Mouse (Mus musculus) midbrain, embryonic 16.5 days (tissue): ENCODE results near the gene Cdc42bpg. TPM values are rescaled to one million over a fixed set of nuclear protein-coding genes. Genes with fewer than 3 reads are reported as not detected.
"Not testable (repeated sequence)": the region's sequence is repeated elsewhere in the genome, so short reads cannot be mapped to it uniquely, and the experiment has no call there.

Experiments
- ATAC-seq: fragments of 200-750 bp; cut with Nextera tagmentation; 2 replicates; pipeline ENCODE4 v1.8.0; 2017; ENCODE audit warnings: moderate TSS enrichment
- H3K27ac ChIP-seq: fragments of 300-500 bp; sonication (generic); 2 replicates; pipeline ENCODE4 v1.5.1; 2014; ENCODE audit warnings: mild to moderate bottlenecking, low read length, mixed read lengths
- H3K27me3 ChIP-seq: fragments of 300-500 bp; sonication (generic); 2 replicates; pipeline ENCODE4 v1.6.1; 2014; ENCODE audit warnings: low read depth, low read length, mixed read lengths; ENCODE audit not compliant: control insufficient read depth, insufficient read depth
- H3K36me3 ChIP-seq: fragments of 300-500 bp; sonication (generic); 2 replicates; pipeline ENCODE4 v1.6.1; 2014; ENCODE audit warnings: mild to moderate bottlenecking, low read length, moderate library complexity, mixed read lengths; ENCODE audit not compliant: control insufficient read depth, insufficient read depth
- H3K4me1 ChIP-seq: fragments of 300-500 bp; sonication (generic); 2 replicates; pipeline ENCODE4 v1.6.1; 2014; ENCODE audit warnings: mild to moderate bottlenecking, low read length, mixed read lengths; ENCODE audit not compliant: control insufficient read depth, insufficient read depth
- H3K4me2 ChIP-seq: fragments of 300-500 bp; sonication (generic); 2 replicates; pipeline ENCODE4 v1.6.1; 2014; ENCODE audit warnings: mild to moderate bottlenecking, low read length, mixed read lengths
- H3K4me3 ChIP-seq: fragments of 300-500 bp; sonication (generic); 2 replicates; pipeline ENCODE4 v1.5.1; 2014; ENCODE audit warnings: low read depth, mild to moderate bottlenecking, low read length, moderate library complexity, mixed read lengths
- H3K9ac ChIP-seq: fragments of 300-500 bp; sonication (generic); 2 replicates; pipeline ENCODE4 v1.6.1; 2014; ENCODE audit warnings: low read depth, low read length, mixed read lengths
- H3K9me3 ChIP-seq: fragments of 300-500 bp; sonication (generic); replicated peaks from 2 replicates; pipeline ENCODE4 v1.6.1; 2014; ENCODE audit warnings: mild to moderate bottlenecking, low read length, mixed read lengths; ENCODE audit not compliant: control insufficient read depth, poor library complexity, severe bottlenecking
- WGBS: fragments of 180-500 bp; shearing (Covaris S2); extraction: QIAGEN DNeasy Blood & Tissue Kit; methylation state at CpG from one replicate; pipeline ENCODE4 v1.1.7; 2014; 5-methylcytosine and 5-hydroxymethylcytosine counted together
- polyA plus RNA-seq: library from polyadenylated mRNA; unstranded; fragments of >200 nt; fragmentation: Nextera tagmentation; extraction: Ambion mirVana; gene quantifications from 2 replicates; pipeline ENCODE4 v1.2.1, GENCODE M21; 2015

Gene Cdc42bpg
- polyA plus RNA-seq, 1 experiment from 2014 or later = 0.34 TPM

- WGBS = 88% methylated on average over 5 of the region's 6 CpGs
- H3K4me1 ChIP-seq, H3K27me3 ChIP-seq, H3K4me2 ChIP-seq, ATAC-seq, H3K9ac ChIP-seq, H3K9me3 ChIP-seq, H3K4me3 ChIP-seq, H3K27ac ChIP-seq: not testable (repeated sequence)
- H3K36me3 ChIP-seq = peaks cover 22% of the 10 kb centered on the region
Observed at GRCm38 (mm10) chr19:6290720-6291116, 15.5 kb upstream of the Cdc42bpg start.

GRCm38 (mm10) chr19:6291117-6291781 lies 15.0 kb upstream of the Cdc42bpg start:
- Histone ChIP-seq H3K9ac (no peak overlapping the region), H3K4me1 (no peaks in the 10 kb centered on the region), H3K4me2 (no peak overlapping the region), H3K9me3 (no peaks in the 10 kb centered on the region), H3K4me3 (no peak overlapping the region), H3K27ac (no peak overlapping the region), H3K27me3 (no peaks in the 10 kb centered on the region), H3K36me3 (peaks cover 26% of the 10 kb centered on the region)
- no peak for ATAC-seq
- WGBS = 81% methylated on average over 10 of the region's 10 CpGs

- Histone ChIP-seq H3K4me1 (no peaks in the 10 kb centered on the region), H3K9ac (no peak overlapping the region), H3K27ac (no peak overlapping the region), H3K4me2 (no peak overlapping the region), H3K36me3 (peaks cover 33% of the 10 kb centered on the region), H3K4me3 (no peak overlapping the region), H3K9me3 (no peaks in the 10 kb centered on the region), H3K27me3 (no peaks in the 10 kb centered on the region)
- no peak for ATAC-seq
- WGBS = 95% methylated on average over 5 of the region's 5 CpGs
Observed at GRCm38 (mm10) chr19:6292262-6292661, 14.0 kb upstream of the Cdc42bpg start.

GRCm38 (mm10) chr19:6294301-6294700 lies 12.0 kb upstream of the Cdc42bpg start:
- peaks cover 44% of the 10 kb centered on the region for H3K36me3 ChIP-seq
- H3K9ac ChIP-seq = no peak overlapping the region
- no peak for ATAC-seq
- no peaks in the 10 kb centered on the region for H3K9me3 ChIP-seq
- H3K4me1 ChIP-seq = no peaks in the 10 kb centered on the region
- H3K27ac ChIP-seq = no peak overlapping the region
- H3K4me2 ChIP-seq = no peak overlapping the region
- no peak overlapping the region for H3K4me3 ChIP-seq
- WGBS = 93% methylated on average over 17 of the region's 17 CpGs
- H3K27me3 ChIP-seq = no peaks in the 10 kb centered on the region

GRCm38 (mm10) chr19:6296551-6297210 lies 9.6 kb upstream of the Cdc42bpg start:
- Histone ChIP-seq H3K4me3 (no peak overlapping the region), H3K36me3 (peaks cover 39% of the 10 kb centered on the region), H3K27ac (no peak overlapping the region), H3K27me3 (no peaks in the 10 kb centered on the region), H3K4me2 (no peak overlapping the region), H3K9me3 (no peaks in the 10 kb centered on the region), H3K4me1 (no peaks in the 10 kb centered on the region), H3K9ac (no peak overlapping the region)
- 94% methylated on average over 5 of the region's 5 CpGs for WGBS
- ATAC-seq = no peak

GRCm38 (mm10) chr19:6297641-6298040 lies 8.6 kb upstream of the Cdc42bpg start:
- 95% methylated on average over 9 of the region's 9 CpGs for WGBS
- no peaks in the 10 kb centered on the region for H3K27me3 ChIP-seq
- no peak overlapping the region for H3K4me2 ChIP-seq
- no peak for ATAC-seq
- no peak overlapping the region for H3K27ac ChIP-seq
- no peaks in the 10 kb centered on the region for H3K4me1 ChIP-seq
- H3K9me3 ChIP-seq = no peaks in the 10 kb centered on the region
- peaks cover 37% of the 10 kb centered on the region for H3K36me3 ChIP-seq
- no peak overlapping the region for H3K4me3 ChIP-seq
- no peak overlapping the region for H3K9ac ChIP-seq

GRCm38 (mm10) chr19:6299003-6299402 lies 7.3 kb upstream of the Cdc42bpg start:
- Histone ChIP-seq H3K9me3 (no peaks in the 10 kb centered on the region), H3K27me3 (no peaks in the 10 kb centered on the region), H3K27ac (no peak overlapping the region), H3K4me3 (no peak overlapping the region), H3K4me2 (no peak overlapping the region), H3K4me1 (no peaks in the 10 kb centered on the region), H3K9ac (no peak overlapping the region), H3K36me3 (peaks cover 34% of the 10 kb centered on the region)
- ATAC-seq = no peak
- 84% methylated on average over 4 of the region's 4 CpGs for WGBS

GRCm38 (mm10) chr19:6299450-6300267 lies 6.6 kb upstream of the Cdc42bpg start:
- H3K27me3 ChIP-seq = no peaks in the 10 kb centered on the region
- peaks cover 34% of the 10 kb centered on the region for H3K36me3 ChIP-seq
- no peak overlapping the region for H3K27ac ChIP-seq
- WGBS = 88% methylated on average over 7 of the region's 7 CpGs
- H3K4me1 ChIP-seq = no peaks in the 10 kb centered on the region
- H3K4me3 ChIP-seq = no peak overlapping the region
- no peaks in the 10 kb centered on the region for H3K9me3 ChIP-seq
- no peak overlapping the region for H3K9ac ChIP-seq
- no peak for ATAC-seq
- no peak overlapping the region for H3K4me2 ChIP-seq

GRCm38 (mm10) chr19:6300402-6300841 lies 5.8 kb upstream of the Cdc42bpg start:
- H3K4me3 ChIP-seq = no peak overlapping the region

More at GRCm38 (mm10) chr19:6300402-6300841, 5.8 kb upstream of the Cdc42bpg start:
- Histone ChIP-seq H3K27me3 (no peaks in the 10 kb centered on the region), H3K4me1 (no peaks in the 10 kb centered on the region), H3K27ac (no peak overlapping the region; the same call in 1 of the 2 replicates), H3K9ac (no peak overlapping the region), H3K36me3 (peaks cover 28% of the 10 kb centered on the region), H3K9me3 (no peaks in the 10 kb centered on the region), H3K4me2 (no peak overlapping the region)
- ATAC-seq = no peak
- WGBS = 67% methylated on average over 7 of the region's 7 CpGs
